Mouse (Mus musculus): ENCODE results near the gene Carm1. TPM values are rescaled to one million over a fixed set of nuclear protein-coding genes. Genes with fewer than 3 reads are reported as not detected.
"Not testable (repeated sequence)": the region's sequence is repeated elsewhere in the genome, so short reads cannot be mapped to it uniquely, and the experiment has no call there.

The Carm1 gene
- total RNA-seq, 2 experiments from 2014 or later: 42.2 to 45.0 TPM

DNA sequence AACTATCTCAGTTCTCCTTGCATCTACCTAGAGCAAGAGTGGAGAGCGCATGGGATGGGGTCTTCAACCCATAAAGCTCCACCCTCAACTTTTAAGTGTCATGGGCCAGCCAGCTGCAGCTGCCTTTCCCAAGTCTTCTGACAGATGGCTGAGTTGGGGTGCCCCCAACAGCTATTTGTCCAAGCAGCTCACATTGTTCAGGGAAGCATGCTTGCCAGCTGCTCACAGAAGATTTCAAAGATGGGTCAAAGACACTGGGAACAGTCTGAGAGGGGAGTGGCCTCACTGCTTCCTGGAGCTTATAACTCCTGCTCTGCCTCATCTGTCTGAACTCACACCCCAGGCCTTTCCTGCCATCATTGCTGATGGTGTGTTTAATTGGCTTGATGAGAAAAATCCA lies 29.6 kb downstream of the Carm1 start:
- DNase-seq: no peak

DNA sequence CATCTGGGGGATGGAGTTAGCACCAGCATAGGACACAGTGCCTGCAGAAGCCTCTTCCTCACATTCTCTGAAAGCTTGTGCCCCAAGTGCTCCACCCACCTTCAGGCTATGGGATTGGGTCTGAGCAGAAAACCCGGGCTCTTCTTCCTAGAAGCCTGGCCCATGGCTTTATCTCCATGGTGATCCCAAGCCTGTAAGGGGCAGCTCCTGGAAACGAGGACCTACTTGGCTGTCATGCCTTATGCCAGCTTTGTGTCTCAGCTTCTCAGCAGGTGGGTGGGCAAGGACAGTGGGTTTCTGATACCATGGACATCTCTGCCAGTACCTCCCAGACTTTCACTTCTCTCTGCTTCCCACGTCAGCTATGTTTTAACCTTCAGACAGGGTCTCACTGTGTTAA lies 31.5 kb downstream of the Carm1 start:
- DNase-seq: no peak

DNA sequence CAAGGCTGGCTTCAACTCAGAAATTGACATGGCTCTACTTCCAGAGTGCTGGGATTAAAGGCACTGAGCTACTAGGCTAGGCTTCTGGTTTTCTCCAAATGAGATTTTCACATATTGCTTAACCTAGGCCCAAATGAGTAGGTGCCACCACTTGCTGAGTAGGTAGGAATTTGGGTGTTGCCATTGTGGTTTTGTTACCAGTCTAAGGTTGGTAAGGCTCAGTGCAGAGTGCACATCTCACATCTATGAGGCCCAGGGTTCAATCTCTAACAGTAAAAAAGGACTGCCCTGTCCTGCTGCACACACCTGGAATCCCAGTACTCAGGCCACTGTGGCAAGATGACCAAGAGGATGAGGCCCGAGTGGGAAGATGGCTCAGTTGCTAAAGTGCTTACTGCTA lies 38.7 kb downstream of the Carm1 start:
- DNase-seq: no peak

DNA sequence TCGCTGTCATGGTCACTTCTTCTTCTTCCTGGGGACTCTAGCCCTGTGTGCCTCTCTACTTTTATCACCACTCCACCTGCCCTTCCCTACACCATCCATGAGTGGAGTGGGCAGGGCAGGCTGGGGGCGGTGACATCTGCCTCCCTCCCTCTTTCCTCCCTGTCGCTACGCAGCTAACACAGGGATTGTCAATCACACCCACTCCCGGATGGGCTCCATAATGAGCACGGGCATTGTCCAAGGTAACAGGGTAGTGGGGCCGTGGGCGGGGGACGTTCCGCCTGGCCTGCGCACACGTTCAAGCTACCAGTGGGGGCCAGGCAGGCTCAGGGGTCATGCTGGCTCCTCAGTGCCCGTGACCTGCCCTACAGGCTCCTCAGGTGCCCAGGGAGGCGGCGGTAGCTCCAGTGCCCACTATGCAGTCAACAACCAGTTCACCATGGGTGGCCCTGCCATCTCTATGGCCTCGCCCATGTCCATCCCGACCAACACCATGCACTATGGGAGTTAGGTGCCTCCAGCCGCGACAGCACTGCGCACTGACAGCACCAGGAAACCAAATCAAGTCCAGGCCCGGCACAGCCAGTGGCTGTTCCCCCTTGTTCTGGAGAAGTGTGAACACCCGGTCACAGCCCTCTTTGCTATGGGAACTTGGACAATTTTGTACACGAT lies 41.1 kb downstream of the Carm1 start:
- no peak for DNase-seq

DNA sequence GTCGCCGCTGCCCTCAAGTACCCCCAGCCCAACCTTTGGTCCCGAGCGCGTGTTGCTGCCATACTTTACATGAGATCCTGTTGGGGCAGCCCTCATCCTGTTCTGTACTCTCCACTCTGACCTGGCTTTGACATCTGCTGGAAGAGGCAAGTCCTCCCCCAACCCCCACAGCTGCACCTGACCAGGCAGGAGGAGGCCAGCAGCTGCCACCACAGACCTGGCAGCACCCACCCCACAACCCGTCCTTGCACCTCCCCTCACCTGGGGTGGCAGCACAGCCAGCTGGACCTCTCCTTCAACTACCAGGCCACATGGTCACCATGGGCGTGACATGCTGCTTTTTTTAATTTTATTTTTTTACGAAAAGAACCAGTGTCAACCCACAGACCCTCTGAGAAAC lies 41.7 kb downstream of the Carm1 start:
- no peak for DNase-seq

DNA sequence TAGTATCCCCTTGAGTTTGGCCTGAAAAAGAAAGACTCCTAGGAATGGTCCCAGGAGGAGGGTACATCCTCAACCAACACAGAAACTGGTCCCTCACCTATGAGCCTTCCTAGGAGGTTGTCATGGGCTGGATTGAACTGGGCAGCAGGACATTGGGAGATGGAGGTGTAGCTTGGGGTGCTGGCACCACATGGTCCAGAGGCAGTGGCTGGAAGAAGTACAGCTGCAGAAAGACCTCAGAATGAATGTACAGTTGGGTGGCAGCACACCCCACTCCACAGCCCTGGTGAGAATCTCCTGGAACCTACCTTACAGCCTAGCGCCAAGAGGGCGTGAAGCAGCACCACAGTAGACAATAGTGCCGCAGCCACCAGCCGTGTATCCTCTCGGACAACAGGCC lies 42.8 kb downstream of the Carm1 start:
- DNase-seq: no peak

DNA sequence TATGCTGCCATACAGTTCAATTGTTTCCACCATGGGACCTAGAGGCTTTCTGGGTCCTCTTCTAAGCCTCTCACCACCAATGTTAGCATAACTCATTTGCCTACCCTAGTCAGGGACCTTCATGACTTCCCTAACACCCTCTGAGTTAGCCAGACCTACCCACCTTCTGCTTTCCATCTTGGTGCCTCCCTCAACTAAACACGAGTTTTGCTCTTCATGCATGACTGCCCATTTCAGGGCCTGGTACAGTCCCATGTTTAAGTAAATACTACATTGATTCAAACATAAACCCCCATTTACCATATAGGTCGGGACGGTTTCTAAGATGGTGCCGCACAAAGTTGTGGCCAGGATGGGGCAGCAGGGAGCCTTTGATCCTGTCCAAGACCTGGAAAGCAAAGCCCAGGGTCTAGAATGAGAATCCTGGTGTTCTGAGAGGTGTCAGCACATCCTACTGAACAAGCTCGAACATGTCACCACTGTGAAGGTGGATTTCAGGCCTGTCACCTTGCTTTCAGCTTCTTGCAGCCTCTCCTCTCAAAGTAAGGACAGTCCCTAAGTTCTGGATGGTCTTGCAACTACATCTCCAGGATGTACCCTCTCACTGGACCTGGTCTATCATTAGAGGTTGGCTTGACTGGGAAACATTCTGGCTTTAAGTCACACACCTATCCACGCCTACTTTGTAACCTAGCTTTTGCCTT lies 44.6 kb downstream of the Carm1 start:
- DNase-seq: no peak

DNA sequence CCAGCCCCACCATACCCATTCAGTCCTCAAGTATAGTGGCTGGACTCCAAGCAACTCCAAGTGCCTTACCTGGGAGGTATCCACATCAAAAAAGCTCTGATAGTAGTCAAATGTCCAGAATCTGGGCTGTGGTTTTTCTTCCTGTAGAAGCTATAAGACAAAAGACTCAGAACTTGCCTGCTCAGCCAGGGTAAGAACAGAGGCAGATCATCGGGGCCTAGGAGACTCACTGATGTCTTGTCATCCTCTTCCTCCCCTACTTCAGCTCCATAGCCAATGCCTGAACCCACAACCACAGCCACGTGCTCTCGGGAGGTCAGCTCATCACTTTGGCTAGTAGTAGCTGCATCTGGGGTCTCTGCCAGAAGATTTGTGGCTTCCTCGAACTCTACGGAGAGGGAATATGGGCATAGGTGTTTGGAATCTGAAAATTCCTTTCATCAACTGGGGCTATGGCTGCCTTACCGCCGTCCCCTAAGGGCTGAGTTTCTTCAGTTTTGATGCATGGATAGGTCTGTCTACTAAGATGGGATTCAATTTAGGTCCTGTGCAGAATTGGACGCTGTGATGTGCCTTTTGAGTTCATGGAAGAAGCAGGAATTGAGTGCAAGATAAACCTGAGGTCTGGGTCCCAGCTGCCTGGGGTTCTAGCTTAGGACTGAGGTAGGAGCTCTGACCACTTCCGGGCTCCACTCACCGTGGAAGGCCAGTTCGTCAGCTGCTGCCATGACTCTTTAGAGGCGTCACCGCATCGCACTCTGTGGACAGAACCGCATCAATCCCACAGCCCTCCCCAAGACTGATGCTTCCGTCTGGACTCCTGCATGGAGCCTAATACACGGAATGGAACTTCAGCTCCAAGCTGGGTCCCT lies 45.4 kb downstream of the Carm1 start:
- DNase-seq: no peak

DNA sequence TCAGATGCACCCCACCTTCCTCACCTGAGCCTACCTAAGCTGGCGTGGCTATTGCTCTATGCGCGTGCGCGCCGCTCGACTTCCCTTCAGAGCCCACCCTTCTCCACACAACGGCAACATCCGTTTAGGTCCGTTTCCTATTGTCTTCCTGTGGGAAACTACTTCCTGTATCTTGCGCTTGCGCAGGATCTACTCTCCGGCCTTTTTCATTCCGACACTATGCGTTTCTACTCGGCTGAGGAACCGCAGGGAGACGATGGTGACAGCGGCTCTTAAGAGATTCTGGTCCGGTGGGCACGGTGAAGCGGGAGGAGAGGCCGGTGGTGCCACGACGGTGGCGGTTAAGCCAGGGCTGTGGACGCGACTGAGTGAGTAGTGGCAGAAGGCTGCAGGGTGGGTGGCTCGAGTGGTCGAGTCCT lies 46.0 kb downstream of the Carm1 start, which contains the start of the genes Timm29 and Yipf2:
TSS of gene Timm29 (plus strand) at position 20 of the 419 bp plus-strand sequence.
TSS of gene Yipf2 (minus strand) at position 126 of the 419 bp plus-strand sequence.
- DNase-seq: peak; percentile 87 to 88

DNA sequence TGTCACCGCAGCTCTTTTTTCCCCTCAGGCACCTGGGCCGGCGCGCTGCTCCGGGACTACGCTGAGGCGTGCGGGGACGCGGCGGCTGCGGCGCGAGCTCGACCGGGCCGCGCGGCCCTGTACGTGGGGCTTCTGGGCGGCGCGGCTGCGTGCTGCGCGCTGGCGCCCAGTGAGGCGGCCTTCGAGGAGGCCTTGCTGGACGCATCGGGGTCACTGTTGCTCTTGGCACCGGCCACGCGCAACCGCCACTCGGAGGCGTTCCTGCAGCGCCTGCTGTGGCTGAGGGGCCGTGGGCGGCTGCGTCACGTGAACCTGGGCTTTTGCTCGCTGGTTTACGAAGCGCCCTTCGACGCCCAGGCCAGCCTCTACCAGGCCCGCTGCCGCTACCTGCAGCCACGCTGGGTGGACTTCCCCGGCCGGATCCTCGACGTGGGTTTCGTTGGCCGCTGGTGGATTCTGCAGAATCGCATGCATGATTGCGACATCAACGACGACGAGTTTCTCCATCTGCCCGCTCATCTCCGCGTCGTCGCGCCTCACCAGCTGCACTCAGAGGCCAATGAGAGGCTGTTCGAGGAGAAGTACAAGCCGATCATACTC lies 46.5 kb downstream of the Carm1 start:
- peak; percentile 78 to 79 for DNase-seq

DNA sequence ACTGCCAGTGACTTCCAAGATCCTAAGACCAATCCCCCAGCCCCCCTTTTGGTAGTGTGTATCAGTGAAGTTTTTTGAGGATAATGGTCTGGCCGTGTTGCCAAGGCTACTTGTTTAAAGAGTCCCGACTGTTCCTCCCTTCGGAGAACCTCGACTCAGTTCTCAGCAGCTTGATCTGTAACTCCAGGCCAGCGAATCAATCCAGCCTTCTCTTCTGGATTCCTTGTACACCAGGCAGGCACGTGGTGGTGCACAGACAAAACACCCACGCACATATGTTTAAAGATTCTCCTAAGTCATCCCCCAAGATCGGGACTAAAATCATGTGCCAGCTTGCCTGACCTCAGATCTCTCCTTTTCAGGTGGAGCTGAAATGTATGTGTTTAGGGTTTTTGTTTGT lies 47.7 kb downstream of the Carm1 start:
- not testable (repeated sequence) for DNase-seq

DNA sequence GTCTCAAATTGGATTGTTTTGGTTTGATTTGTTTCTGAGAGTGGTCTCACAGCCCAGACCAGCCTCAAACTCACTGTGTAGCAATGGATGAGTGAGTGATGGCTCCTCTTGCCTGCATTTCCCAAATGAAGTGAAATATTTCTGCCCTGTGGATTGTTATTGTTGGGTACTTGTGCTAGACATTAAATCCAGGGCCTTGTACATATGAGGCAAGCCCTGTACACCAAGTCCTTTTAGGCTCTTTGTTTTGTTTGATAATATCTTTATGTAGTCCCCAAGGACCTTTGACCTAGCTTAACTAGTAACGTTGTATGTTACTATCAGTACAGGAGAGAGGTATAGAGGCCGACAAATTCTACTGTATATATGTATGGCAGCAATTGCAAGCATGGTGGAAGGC lies 48.1 kb downstream of the Carm1 start:
- DNase-seq: no peak

DNA sequence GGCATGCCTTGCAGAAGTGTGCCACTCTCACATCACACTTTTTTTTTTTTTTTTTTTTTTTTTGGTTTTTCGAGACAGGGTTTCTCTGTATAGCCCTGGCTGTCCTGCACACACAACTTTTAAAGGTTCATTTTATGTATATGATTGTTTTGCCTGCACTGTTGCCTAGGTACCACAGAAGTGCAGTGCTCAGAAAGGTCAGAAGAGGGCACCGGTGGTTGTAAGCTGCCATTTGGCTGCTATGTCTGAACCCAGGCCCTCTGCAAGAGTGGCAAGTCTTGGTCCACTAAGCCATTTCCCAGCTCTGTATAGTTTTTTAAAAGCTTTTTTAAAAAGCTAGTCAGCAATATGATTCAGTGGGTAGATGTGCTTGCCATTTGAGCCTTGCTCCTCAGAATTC lies 51.5 kb downstream of the Carm1 start:
- peak in 1 of 2 experiments; percentile 37 for DNase-seq

DNA sequence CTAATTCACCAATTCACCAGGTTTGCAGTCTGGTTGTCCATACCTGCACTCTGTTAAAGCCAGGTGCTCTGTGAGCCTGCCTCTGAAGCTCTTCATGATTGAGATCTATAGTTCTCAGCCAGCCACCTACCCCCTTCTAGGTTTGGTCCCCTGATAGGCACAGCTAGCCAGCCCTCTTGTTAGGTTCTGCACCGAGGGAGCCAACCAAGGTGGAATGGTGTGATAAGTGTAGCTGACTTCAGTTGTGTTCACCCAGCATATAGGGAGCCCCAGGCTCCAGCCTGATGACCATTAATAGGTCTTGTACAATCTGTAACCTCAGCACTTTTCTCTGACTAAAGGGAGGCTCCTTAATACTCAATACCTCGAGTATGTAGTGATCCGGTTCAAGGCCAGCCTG lies 53.5 kb downstream of the Carm1 start:
- no peak for DNase-seq

DNA sequence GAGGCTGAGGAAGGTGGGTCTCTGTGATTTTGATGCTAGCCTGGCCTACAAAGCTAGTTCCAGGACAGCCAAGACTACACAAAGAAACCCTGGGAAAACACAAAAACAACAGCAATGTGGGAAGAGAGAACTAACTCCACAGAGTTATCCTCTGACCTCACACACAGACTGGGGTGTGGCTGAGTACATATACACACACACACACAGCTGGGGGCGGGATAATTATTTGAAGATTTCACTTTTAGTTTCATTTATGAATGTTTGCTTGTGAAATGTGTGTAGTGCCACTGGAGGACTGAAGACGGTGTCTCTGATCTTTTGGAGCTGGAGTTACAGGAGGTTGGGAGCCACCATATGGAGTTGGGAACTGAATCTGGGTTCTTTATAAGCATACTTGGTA lies 54.4 kb downstream of the Carm1 start:
- no peak for DNase-seq

DNA sequence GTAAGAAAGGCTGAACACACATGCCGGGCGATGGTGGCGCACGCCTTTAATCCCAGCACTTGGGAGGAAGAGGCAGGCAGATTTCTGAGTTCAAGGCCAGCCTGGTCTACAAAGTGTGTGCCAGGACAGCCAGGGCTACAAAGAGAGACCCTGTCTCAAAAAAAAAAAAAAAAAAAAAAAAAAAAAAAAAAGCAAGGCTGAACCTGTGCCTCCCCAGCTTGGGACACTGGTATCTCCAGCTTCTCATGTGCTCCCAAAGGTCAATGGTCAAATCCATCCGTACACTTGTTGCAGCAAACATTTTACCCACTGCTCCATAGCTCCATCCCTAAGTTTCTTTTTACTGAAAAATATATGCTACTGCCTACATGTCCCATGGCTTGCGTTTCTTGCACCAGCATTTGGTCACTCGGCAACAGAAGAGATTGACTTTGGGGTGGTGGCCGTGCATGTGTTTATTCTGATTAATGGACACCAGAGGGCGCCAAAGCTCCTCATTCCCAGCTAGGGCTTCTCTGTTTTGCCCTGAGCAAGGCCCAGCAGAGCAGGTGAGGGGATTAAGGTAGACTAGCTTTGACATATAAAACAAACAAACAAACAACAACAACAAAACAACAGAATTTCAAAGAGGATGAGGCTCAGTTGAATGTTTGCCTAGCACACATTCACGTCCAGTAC lies 55.2 kb downstream of the Carm1 start:
- DNase-seq: peak; percentile 63 to 78

DNA sequence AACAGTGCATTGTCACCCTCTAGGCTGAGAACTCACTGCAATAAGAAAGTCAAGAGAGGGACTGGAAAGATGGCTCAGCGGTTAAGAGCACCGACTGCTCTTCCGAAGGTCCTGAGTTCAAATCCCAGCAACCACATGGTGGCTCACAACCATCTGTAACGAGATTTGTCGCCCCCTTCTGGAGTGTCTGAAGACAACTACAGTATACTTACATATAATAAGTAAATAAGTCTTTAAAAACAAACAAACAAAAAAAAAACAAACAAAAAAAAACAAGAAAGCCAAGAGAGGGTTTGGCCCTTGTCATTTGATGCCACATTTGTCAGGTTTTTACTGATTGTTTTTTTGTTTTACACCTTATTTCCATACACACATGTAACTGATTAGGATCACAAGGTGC lies 57.4 kb downstream of the Carm1 start:
- DNase-seq: no peak

DNA sequence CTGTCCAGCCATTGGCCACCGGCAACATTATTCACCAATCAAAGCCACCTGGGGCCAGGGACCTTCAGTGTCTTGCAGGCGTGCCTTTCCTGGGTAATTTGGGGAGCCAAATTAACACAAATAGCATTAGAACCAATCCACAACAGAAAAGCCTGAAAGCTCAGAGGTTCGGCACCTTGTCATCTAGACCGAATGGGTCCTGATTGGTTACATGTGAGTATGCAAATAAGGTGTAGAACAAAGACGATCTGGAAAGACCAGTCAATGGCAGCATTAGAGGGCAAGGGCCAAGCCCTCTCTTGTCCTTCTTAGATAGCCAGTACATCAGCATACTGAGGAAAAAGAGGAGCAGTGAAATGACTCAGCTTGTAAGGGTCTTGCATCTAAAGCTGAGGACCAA lies 59.2 kb downstream of the Carm1 start:
- no peak for DNase-seq

DNA sequence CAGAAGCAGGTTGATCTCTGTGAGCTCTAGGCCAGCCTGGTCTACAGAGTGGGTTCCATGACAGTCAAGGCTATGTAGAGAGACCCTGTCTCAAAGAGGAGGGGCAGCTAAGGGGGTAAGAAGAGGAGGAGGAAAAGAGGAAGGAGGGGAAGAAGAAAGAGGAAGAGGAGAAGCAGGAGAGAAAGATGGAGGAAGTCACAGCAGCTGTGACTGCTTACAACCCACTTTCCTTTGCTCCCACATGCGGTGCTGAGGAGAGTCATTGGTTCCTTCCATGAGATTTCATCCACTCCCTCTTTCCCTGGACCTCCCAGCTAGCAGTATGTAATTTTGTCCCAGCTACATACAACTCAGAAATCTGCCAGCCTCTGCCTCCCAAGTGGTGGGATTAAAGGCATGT lies 60.0 kb downstream of the Carm1 start:
- DNase-seq: no peak

DNA sequence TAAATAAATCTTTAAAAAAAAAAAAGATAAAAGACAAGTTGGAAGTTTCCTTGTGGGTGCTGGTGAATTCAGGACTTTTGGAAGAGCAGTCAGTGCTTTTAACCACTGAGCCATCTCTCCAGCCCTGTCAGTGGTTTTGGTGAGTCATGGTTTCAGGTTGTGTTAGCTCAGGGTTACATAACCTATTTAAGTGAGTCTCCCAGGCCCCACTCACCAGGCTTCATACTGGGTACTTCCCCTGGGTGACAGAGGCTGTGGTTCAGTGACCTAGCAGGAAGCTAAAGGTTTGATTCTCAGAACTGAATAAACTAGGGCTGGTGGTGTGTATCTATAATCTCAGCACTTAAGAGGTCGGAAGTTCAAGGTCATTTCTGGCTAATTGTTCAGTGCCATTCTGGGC lies 63.2 kb downstream of the Carm1 start:
- DNase-seq: peak; percentile 68 to 78

DNA sequence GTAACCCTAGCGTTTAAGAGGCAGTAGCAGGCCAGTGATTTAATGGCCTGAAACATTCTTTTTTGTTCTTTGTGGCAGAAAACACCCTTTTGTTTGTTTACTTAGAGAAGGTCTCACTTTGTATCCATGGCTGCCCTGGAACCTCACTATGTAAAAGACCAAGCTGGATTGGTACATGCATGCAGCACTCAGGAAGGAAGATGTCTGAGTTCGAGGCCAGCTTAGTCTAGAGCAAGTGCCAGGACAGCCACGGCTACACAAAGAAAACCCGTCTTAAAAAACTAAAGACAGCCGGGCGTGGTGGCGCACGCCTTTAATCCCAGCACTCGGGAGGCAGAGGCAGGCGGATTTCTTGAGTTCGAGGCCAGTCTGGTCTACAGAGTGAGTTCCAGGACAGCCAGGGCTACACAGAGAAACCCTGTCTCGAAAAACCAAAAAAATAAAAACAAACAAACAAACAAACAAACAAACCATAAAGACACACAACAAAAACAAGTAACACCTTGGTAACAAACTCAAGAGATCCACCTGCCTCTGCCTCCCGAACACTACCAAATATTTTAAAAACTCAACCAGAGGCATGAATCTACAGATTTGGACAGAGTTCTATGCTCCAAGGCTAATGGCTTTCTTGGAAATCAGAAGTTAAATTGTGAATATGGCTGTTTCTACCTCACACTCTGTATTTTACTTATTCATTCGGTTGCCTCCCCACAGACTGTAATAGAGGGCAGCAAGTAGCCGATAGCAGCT lies 68.3 kb downstream of the Carm1 start:
- DNase-seq: no peak

Measured in adrenal gland, postnatal 36 days (tissue).